Mouse (Mus musculus) forebrain, embryonic 15.5 days (tissue): Measurements from ENCODE around the gene Runx2. TPM values are rescaled to one million over a fixed set of nuclear protein-coding genes. Genes with fewer than 3 reads are reported as not detected.

ENCODE experiments used
- ATAC-seq: fragments of 200-750 bp; cut with Nextera tagmentation; replicated peaks from 2 replicates; pipeline ENCODE4 v1.8.0; 2017; ENCODE audit warnings: mild to moderate bottlenecking, moderate TSS enrichment, moderate library complexity
- H3K27ac ChIP-seq: fragments of 300-500 bp; sonication (generic); replicated peaks from 2 replicates; pipeline ENCODE4 v1.5.1; 2015; ENCODE audit warnings: mild to moderate bottlenecking, inconsistent platforms
- H3K27me3 ChIP-seq: fragments of 300-500 bp; sonication (generic); 2 replicates; pipeline ENCODE4 v1.6.1; 2015; ENCODE audit warnings: inconsistent platforms
- H3K36me3 ChIP-seq: fragments of 300-500 bp; sonication (generic); 2 replicates; pipeline ENCODE4 v1.6.1; 2015; ENCODE audit warnings: mild to moderate bottlenecking, inconsistent platforms
- H3K4me1 ChIP-seq: fragments of 300-500 bp; sonication (generic); 2 replicates; pipeline ENCODE4 v1.6.1; 2015; ENCODE audit warnings: inconsistent platforms
- H3K4me2 ChIP-seq: fragments of 300-500 bp; sonication (generic); replicated peaks from 2 replicates; pipeline ENCODE4 v1.6.1; 2015; ENCODE audit warnings: mild to moderate bottlenecking, inconsistent platforms
- H3K4me3 ChIP-seq: fragments of 300-500 bp; sonication (generic); 2 replicates; pipeline ENCODE4 v1.5.1; 2015; ENCODE audit warnings: mild to moderate bottlenecking, inconsistent platforms
- H3K9ac ChIP-seq: fragments of 300-500 bp; sonication (generic); replicated peaks from 2 replicates; pipeline ENCODE4 v1.6.1; 2015; ENCODE audit warnings: mild to moderate bottlenecking, inconsistent platforms
- H3K9me3 ChIP-seq: fragments of 300-500 bp; sonication (generic); 2 replicates; pipeline ENCODE4 v1.6.1; 2016; ENCODE audit warnings: inconsistent platforms
- WGBS: fragments of 180-500 bp; shearing (Covaris S2); methylation state at CpG from one replicate; pipeline ENCODE4 v1.1.7; 2015; ENCODE audit warnings: mixed read lengths; 5-methylcytosine and 5-hydroxymethylcytosine counted together
- polyA plus RNA-seq: library from polyadenylated mRNA; unstranded; fragments of >200 nt; fragmentation: Nextera tagmentation; extraction: Ambion mirVana; gene quantifications from 2 replicates; pipeline ENCODE4 v1.2.1, GENCODE M21; 2015

The Runx2 gene
- polyA plus RNA-seq, 1 experiment from 2014 or later, result 0.31 TPM

- Histone ChIP-seq H3K4me1 (no peaks in the 10 kb centered on the region), H3K9me3 (no peaks in the 10 kb centered on the region), H3K27me3 (no peaks in the 10 kb centered on the region), H3K27ac (no peak overlapping the region), H3K4me2 (no peak overlapping the region), H3K4me3 (no peak overlapping the region), H3K9ac (no peak overlapping the region), H3K36me3 (no peaks in the 10 kb centered on the region)
- ATAC-seq, result no peak
- 73% methylated on average over 4 of the region's 4 CpGs for WGBS
Measured at GRCm38 (mm10) chr17:44564611-44565198, 249.9 kb downstream of the Runx2 start.

GRCm38 (mm10) chr17:44560016-44560415, 254.6 kb downstream of the Runx2 start:
- Histone ChIP-seq H3K27me3 (no peaks in the 10 kb centered on the region), H3K27ac (no peak overlapping the region), H3K9me3 (no peaks in the 10 kb centered on the region), H3K9ac (no peak overlapping the region), H3K4me3 (no peak overlapping the region), H3K4me1 (no peaks in the 10 kb centered on the region), H3K36me3 (no peaks in the 10 kb centered on the region), H3K4me2 (no peak overlapping the region)
- ATAC-seq, result no peak
- WGBS, result 65% methylated on average over 7 of the region's 7 CpGs

GRCm38 (mm10) chr17:44557199-44558111, 257.1 kb downstream of the Runx2 start:
- Histone ChIP-seq H3K9me3 (no peaks in the 10 kb centered on the region), H3K4me2 (no peak overlapping the region), H3K27me3 (no peaks in the 10 kb centered on the region), H3K4me3 (no peak overlapping the region), H3K27ac (no peak overlapping the region), H3K4me1 (no peaks in the 10 kb centered on the region), H3K9ac (no peak overlapping the region), H3K36me3 (no peaks in the 10 kb centered on the region)
- ATAC-seq, result no peak
- 94% methylated on average over 16 of the region's 16 CpGs for WGBS

- ATAC-seq, result no peak
- no peaks in the 10 kb centered on the region for H3K36me3 ChIP-seq
- H3K9ac ChIP-seq, result no peak overlapping the region
- H3K27me3 ChIP-seq, result no peaks in the 10 kb centered on the region
- WGBS, result 87% methylated on average over 4 of the region's 4 CpGs
- H3K4me1 ChIP-seq, result no peaks in the 10 kb centered on the region
- no peak overlapping the region for H3K4me3 ChIP-seq
- no peak overlapping the region for H3K4me2 ChIP-seq
- H3K9me3 ChIP-seq, result no peaks in the 10 kb centered on the region
- no peak overlapping the region for H3K27ac ChIP-seq
Measured at GRCm38 (mm10) chr17:44554941-44555340, 259.7 kb downstream of the Runx2 start.

GRCm38 (mm10) chr17:44549551-44549950, 265.0 kb downstream of the Runx2 start:
- WGBS, result 73% methylated on average over 2 of the region's 2 CpGs
- Histone ChIP-seq H3K4me1 (no peaks in the 10 kb centered on the region), H3K9ac (no peak overlapping the region), H3K4me3 (no peak overlapping the region), H3K27ac (no peak overlapping the region), H3K36me3 (no peaks in the 10 kb centered on the region), H3K27me3 (no peaks in the 10 kb centered on the region), H3K4me2 (no peak overlapping the region), H3K9me3 (no peaks in the 10 kb centered on the region)
- no peak for ATAC-seq

- 76% methylated on average over 4 of the region's 4 CpGs for WGBS
- no peak overlapping the region for H3K27ac ChIP-seq
- no peaks in the 10 kb centered on the region for H3K36me3 ChIP-seq
- no peaks in the 10 kb centered on the region for H3K4me1 ChIP-seq
- H3K27me3 ChIP-seq, result no peaks in the 10 kb centered on the region
- H3K9ac ChIP-seq, result no peak overlapping the region
- H3K4me3 ChIP-seq, result no peak overlapping the region
- ATAC-seq, result no peak
- no peaks in the 10 kb centered on the region for H3K9me3 ChIP-seq
- no peak overlapping the region for H3K4me2 ChIP-seq
Measured at GRCm38 (mm10) chr17:44547922-44548321, 266.7 kb downstream of the Runx2 start.

- ATAC-seq, result no peak
- Histone ChIP-seq H3K36me3 (no peaks in the 10 kb centered on the region), H3K4me2 (no peak overlapping the region), H3K4me3 (no peak overlapping the region), H3K4me1 (no peaks in the 10 kb centered on the region), H3K9me3 (no peaks in the 10 kb centered on the region), H3K27ac (no peak overlapping the region), H3K27me3 (no peaks in the 10 kb centered on the region), H3K9ac (no peak overlapping the region)
- 77% methylated on average over 8 of the region's 8 CpGs for WGBS
Measured at GRCm38 (mm10) chr17:44546801-44547200, 267.8 kb downstream of the Runx2 start.

GRCm38 (mm10) chr17:44545141-44545813, 269.3 kb downstream of the Runx2 start:
- no peak overlapping the region for H3K9ac ChIP-seq
- WGBS, result 55% methylated on average over 14 of the region's 14 CpGs
- H3K27me3 ChIP-seq, result no peaks in the 10 kb centered on the region

GRCm38 (mm10) chr17:44542706-44543105, 271.9 kb downstream of the Runx2 start:
- WGBS, result 92% methylated on average over 3 of the region's 3 CpGs
- ATAC-seq, result no peak
- H3K9ac ChIP-seq, result no peak overlapping the region
- no peaks in the 10 kb centered on the region for H3K9me3 ChIP-seq
- H3K4me2 ChIP-seq, result no peak overlapping the region
- H3K36me3 ChIP-seq, result no peaks in the 10 kb centered on the region
- no peaks in the 10 kb centered on the region for H3K4me1 ChIP-seq
- no peaks in the 10 kb centered on the region for H3K27me3 ChIP-seq
- no peak overlapping the region for H3K4me3 ChIP-seq
- no peak overlapping the region for H3K27ac ChIP-seq

More at GRCm38 (mm10) chr17:44545141-44545813, 269.3 kb downstream of the Runx2 start:
- H3K36me3 ChIP-seq, result no peaks in the 10 kb centered on the region
- no peak overlapping the region for H3K27ac ChIP-seq
- H3K4me3 ChIP-seq, result no peak overlapping the region
- no peaks in the 10 kb centered on the region for H3K4me1 ChIP-seq
- H3K4me2 ChIP-seq, result no peak overlapping the region
- no peaks in the 10 kb centered on the region for H3K9me3 ChIP-seq
- ATAC-seq, result no peak

GRCm38 (mm10) chr17:44540699-44541098, 273.9 kb downstream of the Runx2 start:
- no peaks in the 10 kb centered on the region for H3K4me1 ChIP-seq
- no peak for ATAC-seq
- no peaks in the 10 kb centered on the region for H3K36me3 ChIP-seq
- WGBS, result 84% methylated on average over 5 of the region's 5 CpGs
- no peaks in the 10 kb centered on the region for H3K27me3 ChIP-seq
- H3K27ac ChIP-seq, result no peak overlapping the region
- no peak overlapping the region for H3K4me2 ChIP-seq
- H3K9me3 ChIP-seq, result no peaks in the 10 kb centered on the region
- no peak overlapping the region for H3K4me3 ChIP-seq
- no peak overlapping the region for H3K9ac ChIP-seq

- no peaks in the 10 kb centered on the region for H3K4me1 ChIP-seq
- no peaks in the 10 kb centered on the region for H3K9me3 ChIP-seq
- ATAC-seq, result no peak
- no peak overlapping the region for H3K27ac ChIP-seq
- 71% methylated on average over 11 of the region's 11 CpGs for WGBS
- H3K4me2 ChIP-seq, result no peak overlapping the region
- no peak overlapping the region for H3K9ac ChIP-seq
- H3K27me3 ChIP-seq, result no peaks in the 10 kb centered on the region
- H3K36me3 ChIP-seq, result no peaks in the 10 kb centered on the region
- no peak overlapping the region for H3K4me3 ChIP-seq
Measured at GRCm38 (mm10) chr17:44538921-44539320, 275.7 kb downstream of the Runx2 start.

GRCm38 (mm10) chr17:44530000-44530399, 284.6 kb downstream of the Runx2 start:
- Histone ChIP-seq H3K4me1 (peaks cover 6% of the 10 kb centered on the region), H3K27me3 (no peaks in the 10 kb centered on the region), H3K27ac (no peak overlapping the region), H3K9me3 (no peaks in the 10 kb centered on the region), H3K4me3 (no peak overlapping the region), H3K36me3 (no peaks in the 10 kb centered on the region), H3K9ac (no peak overlapping the region), H3K4me2 (no peak overlapping the region)
- no peak for ATAC-seq
- WGBS, result 85% methylated on average over 6 of the region's 6 CpGs
